1 mouse cellular context compared by ENCODE assay signal in the genomic region with DNA sequence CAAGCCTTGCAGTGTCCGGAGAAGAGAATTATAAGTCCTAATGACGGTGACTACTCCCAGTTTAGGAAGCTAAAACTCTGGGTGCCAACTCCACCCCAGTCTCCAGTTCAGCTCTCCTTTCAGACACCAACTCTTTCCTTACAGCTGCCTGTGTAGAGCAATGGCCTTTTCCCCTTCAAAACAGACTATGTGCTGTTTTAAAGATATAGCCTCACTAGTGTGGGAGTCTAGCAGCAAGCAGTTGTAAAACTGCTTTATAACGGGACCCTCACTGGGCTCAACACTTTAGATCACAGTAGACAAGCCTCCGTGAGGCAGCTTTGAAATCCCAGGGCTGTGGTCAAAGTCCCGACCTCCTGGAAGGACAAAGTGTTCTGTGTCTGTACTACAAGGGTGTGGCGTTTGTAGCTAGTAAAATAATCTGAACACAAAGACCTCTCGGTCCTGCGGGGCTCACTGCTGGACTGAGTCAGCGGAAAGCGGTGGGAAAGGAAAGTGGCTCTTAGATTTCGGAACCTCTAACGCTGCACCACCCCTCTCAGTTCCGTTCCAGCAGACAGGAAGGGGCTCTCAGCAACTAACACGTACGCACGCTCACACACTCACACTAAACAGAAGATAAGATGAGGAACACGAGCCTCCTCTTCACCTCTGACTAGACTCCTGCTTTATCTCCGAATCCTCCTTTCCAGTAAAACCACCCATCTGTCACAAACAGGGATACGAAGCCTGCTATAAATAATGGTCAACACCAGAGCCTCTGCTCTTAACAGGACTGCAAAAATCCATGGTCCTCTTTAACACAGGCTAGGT.
A peak's percentile ranks its signal among the peaks of the same experiment; 100 is the strongest.
TF ChIP-seq lines count a peak whose summit lies in the region.

No protein-coding gene starts in this region.

TF ChIP-seq in MEL, 35 proteins besides CTCF, POLR2A, EP300 and RAD21 (continued from another document):
- no peak for TF ChIP-seq POLR2AphosphoS5 (IDR thresholded peaks at IDR 0.05; ENCODE audit: borderline replicate concordance, low read depth, low read length)
- no peak for TF ChIP-seq MEF2A (IDR thresholded peaks at IDR 0.05; ENCODE audit: extremely low read depth, insufficient replicate concordance, low read depth, low read length, poor library complexity, severe bottlenecking)
- TF ChIP-seq TAL1 (IDR thresholded peaks at IDR 0.05; ENCODE audit: low read length) = peak; percentile 38
- TF ChIP-seq ETS1 (IDR thresholded peaks at IDR 0.05; ENCODE audit: low read depth, low read length) = peak; percentile 77
- peak; percentile 72 for TF ChIP-seq MAX (IDR thresholded peaks at IDR 0.05; ENCODE audit: low read length)
- TF ChIP-seq MAFK (IDR thresholded peaks at IDR 0.05; ENCODE audit: borderline replicate concordance, low read depth, low read length) = 0 out of 2 replicates have a peak, but pooled peaks have one; percentile 11
- TF ChIP-seq HCFC1 (IDR thresholded peaks at IDR 0.05; ENCODE audit: low read depth, low read length) = peak; percentile 61
- TF ChIP-seq NRF1 (IDR thresholded peaks at IDR 0.05; ENCODE audit: insufficient read depth, low read depth, low read length, poor library complexity, severe bottlenecking) = peak; percentile 50; the same call in 1 of the 2 replicates
